Mouse (Mus musculus) erythroblast, embryonic 14.5 days (primary cell): Measurements from ENCODE around the gene Pacrg.

Source experiments
- GATA1 ChIP-seq: IDR thresholded peaks from 2 replicates; pipeline ENCODE4 v1.6.1; 2012; ENCODE audit warnings: low read length, inconsistent platforms, mixed read lengths
- TAL1 ChIP-seq: IDR thresholded peaks from 3 replicates; pipeline ENCODE4 v1.6.1; 2012; ENCODE audit warnings: low read length, inconsistent platforms, mixed read lengths

DNA sequence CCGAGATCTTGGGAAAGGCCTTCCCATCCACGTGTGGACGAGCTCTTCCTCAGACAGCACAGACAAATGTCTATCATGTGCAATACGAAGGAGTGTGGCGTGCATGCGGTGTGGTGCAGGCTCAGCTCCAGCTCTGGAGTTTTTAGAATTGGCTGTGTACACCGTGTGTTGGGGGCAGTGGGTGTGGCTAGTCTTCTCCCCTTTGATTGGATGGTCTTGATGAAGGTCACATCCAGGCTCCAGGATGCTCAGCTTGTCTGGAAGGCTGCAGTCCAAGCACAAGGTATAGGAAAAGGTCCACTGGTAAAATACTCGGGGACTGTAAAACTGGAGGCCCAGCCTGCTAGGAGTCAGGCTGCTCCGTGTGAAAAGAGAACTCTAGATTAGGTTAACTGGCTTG is 450.4 kb downstream of the Pacrg start:
- TF ChIP-seq GATA1 (no peak), TAL1 (no peak)
